Mouse (Mus musculus) cortical plate, adult 2 months (tissue): ENCODE measurements around the gene St8sia2. TPM values are rescaled to one million over a fixed set of nuclear protein-coding genes. Genes with fewer than 3 reads are reported as not detected.

Experiments
- H3K27ac ChIP-seq: fragments of 200-500 bp; 2 replicates; pipeline ENCODE4 v1.5.1; 2012; ENCODE audit warnings: low read length, control low read depth, inconsistent platforms; ENCODE audit not compliant: insufficient read depth
- H3K4me1 ChIP-seq: fragments of 200-500 bp; 2 replicates; pipeline ENCODE4 v1.6.1; 2011; ENCODE audit warnings: low read length; ENCODE audit not compliant: control insufficient read depth, insufficient read depth
- H3K4me3 ChIP-seq: fragments of 200-500 bp; 2 replicates; pipeline ENCODE4 v1.5.1; 2011; ENCODE audit warnings: mild to moderate bottlenecking, low read length, control low read depth; ENCODE audit not compliant: insufficient read depth
- CTCF ChIP-seq: fragments of 200-500 bp; IDR thresholded peaks from 2 replicates; pipeline ENCODE4 v1.5.1; 2011; ENCODE audit warnings: mild to moderate bottlenecking, control low read depth, low read length; ENCODE audit not compliant: insufficient read depth; ENCODE audit errors: extremely low read depth
- POLR2A ChIP-seq: fragments of 200-500 bp; IDR thresholded peaks from 2 replicates; pipeline ENCODE4 v1.6.1; 2011; ENCODE audit warnings: mild to moderate bottlenecking, low read length, control low read depth; ENCODE audit not compliant: insufficient read depth; ENCODE audit errors: extremely low read depth
- polyA plus RNA-seq: library from polyadenylated mRNA; depleted of rRNA; stranded (reverse); fragments of >200 nt; gene quantifications from 2 replicates; pipeline ENCODE4 v1.2.3, GENCODE M21; 2012

Gene St8sia2
- polyA plus RNA-seq, 1 experiment, result 1.7 TPM

DNA sequence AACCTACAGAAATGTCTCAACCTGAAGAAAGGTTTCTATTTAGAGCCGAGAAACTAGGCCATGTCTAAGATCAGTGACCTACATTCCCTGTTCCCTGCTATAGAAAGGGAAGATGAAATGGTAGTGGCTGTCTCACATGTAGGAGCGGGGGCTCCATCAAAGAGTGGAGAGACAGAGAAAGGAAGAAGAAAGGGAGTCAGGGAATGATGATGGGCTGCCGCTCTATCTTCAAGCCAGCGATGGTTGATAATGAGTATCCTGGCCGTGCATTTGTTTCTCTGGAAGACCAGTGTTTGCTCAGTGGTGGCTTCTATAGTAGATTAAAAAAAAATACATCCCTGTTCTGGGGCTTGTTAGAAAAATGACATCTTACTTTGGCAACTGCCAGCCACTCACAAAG lies 123.0 kb downstream of the St8sia2 start:
- Histone ChIP-seq H3K4me1 (no peaks in the 10 kb centered on the region), H3K27ac (no peak overlapping the region), H3K4me3 (no peak overlapping the region)
- TF ChIP-seq POLR2A, result no peak
- TF ChIP-seq CTCF, result no peak
